Mouse (Mus musculus) stomach, postnatal 0 days (tissue): ENCODE results near the gene Atp6v0e2.

ENCODE experiments used
- CTCF ChIP-seq: IDR thresholded peaks from 2 replicates; pipeline ENCODE4 v1.5.1; 2016; ENCODE audit warnings: antibody characterized with exemption, low read depth, mild to moderate bottlenecking, moderate library complexity
- EP300 ChIP-seq: optimal IDR thresholded peaks from 2 replicates; pipeline ENCODE3; 2016; ENCODE audit warnings: antibody characterized with exemption

GRCm38 (mm10) chr6:48540721-48541120 lies 3.3 kb downstream of the Atp6v0e2 start:
- TF ChIP-seq CTCF (no peak), EP300 (no peak)
